Mouse (Mus musculus): ENCODE data around the gene Senp3.

Gene Senp3

DNA sequence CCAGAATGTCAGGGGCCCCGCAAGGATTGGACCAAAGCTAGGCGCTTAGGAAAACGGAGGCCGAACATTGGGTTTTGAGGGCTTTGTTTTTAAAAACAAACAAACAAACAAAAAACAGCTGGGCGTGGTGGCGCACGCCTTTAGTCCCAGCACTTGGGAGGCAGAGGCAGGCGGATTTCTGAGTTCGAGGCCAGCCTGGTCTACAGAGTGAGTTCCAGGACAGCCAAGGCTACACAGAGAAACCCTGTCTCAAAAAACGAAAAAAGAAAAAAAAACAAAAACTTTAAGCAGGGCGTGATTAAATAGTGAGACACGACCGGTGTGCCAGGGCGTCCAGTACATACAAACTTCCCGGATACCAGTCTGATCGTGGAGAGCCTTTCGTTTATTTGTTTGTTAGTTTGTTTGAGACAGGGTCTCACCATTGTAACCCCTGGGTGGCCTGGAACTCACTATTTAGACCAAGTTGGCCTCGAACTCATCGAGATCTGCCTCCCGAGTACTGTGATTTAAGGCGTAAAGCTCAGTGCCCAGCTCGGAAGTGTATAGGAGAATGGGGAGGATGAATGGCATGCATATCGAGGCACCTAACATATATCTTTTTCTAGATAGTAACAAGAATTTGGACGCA, 440 bp upstream of the Senp3 start:
- in situ Hi-C loops (cut with MboI): no loop called here

DNA sequence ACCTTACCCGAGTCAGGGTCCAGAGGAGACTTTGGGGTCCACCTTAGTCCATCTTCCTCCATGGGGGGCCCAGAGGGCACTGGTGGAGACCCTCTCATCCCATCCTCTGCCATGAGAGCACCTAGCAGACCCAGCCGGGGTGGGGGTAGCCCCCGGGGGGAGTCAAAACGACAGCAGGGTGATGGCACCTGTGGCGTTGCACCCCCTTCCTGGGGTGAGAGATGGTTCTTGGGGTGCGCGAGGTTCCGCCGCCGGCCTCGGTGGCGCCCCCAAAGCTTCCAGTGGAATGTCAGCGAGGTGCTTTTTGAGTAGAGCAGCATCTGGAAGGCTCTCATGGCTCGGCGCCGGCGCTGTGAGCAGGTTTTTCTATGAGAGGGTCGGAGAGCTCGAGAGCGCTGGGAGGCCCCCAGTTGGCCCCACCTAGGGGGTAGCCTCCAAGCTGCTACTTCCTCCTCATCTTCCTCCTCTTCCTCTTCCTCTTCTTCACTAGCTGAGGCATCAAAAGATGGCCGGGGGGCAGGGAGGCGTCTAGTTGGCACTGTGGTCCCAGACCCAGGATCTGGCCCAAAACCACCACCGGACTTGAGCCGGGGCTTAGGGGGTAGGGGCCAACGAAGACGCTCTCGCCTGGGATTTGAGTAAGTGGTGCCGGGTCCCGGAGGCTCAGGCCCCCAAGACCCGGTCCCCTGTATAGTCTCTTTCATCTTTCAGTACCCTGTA, 1.6 kb downstream of the Senp3 start:
- in situ Hi-C loops (cut with MboI): no loop called here

DNA sequence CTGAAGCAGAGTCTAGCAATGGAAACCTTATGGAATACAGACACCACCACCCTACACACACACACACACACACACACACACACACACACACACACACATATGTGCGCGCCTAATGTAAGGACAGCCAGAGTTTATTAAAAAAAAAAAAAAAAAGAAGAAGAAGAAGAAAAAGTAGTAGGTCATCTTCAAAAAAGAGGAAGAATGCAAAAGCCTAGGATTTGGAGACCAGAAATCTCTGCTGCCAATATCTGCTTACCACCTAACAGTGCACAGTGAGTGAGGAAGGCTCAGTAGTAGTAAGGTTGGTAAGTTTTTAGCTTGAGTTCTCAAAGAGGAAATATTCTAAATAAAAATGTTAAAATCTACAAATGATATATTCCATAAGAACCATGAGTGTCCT, 2.7 kb downstream of the Senp3 start:
- in situ Hi-C loops (cut with MboI): no loop called here

DNA sequence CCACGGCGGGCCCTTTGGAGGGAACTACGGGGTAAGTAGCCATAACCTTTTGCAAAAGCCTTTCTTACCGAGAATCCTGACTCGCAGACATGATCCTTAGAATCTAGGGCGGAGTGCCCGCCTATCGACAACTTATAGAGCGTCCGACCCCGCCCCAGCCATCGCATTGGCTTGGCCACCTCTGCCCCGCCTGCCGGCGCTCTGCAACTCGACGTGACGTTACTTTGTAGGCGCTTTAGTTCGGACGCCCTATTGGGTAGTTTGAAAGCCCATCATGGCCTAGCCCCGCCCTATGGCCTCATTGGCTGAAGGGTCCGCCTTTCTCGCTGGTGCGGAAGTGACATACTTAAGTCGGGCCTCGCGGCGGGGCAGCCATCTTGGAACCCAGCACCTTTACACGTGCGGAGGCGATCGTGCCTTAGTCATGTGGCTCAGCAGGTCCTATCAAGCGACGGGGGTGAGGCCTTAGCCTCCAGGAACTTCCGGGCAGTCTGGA, 9.6 kb downstream of the Senp3 start, which contains the start of gene Eif4a1:
TSS of gene Eif4a1 (minus strand) at position 213 of the 496 bp plus-strand sequence.
- in situ Hi-C loops (cut with MboI): no loop called here

DNA sequence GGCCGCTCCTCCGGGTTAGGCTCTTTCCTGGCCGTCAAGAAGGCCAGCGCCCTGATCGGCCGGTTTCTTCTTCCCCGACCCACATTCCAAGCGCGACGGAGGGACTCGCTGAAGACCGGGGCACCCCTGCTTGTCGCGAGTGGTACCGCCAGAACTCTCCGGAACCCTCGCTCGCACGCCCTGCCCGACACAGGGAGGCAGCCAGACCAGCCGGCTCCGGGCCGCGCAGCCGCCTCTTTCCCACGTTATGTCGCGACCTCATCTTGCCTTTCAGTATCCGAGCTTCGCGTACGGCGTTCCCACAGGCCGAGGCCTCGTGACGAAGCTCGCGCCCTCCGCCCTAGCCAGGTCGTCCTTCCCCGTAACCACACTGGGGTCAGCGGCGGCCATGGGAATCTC, 10.2 kb downstream of the Senp3 start:
- in situ Hi-C loops (cut with MboI): no loop called here

DNA sequence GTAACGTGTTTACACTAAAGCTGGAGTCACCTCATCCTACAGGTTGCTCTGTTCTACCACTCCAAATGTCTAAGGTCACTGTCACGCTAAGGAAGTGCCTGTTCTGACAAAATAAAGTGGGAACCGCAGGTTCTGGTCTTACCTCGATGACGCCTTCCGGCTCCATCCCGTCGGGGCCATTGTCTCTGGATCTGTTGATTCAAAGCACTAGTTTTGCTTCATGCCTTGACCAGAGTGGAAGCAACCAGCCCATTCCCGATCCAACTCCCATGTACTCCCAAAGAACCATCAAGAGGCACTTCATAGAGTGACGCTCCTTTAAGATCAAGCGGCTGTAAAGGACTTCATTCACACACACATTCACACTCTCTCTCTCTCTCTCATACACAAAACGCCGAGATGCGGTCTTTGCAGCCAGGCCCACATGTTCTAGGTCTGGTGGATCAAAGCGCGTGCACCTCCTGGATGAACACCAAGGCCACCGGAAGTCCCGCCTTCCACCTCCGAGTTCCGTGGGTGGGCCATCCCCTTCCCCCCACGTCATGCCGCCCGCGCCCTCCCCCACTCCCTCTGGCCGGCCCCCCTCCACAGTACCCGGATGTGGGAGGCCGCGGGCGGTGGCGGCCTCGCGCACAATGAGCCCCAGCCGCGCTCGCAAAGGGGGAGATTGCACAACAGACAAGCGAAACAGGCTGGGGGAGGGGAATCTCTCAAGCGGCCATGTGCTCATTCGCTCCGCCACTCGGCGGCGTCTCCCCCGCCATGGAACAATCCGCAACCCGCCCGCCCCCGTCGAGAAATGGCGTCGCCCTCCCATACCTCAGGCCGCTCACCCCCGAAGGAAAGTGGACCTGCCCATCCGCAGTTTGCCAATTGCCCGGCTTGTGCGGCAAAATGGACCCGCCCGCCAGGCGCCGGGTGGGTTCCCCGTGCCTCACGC, 10.8 kb downstream of the Senp3 start:
- in situ Hi-C loops (cut with MboI): no loop called here

DNA sequence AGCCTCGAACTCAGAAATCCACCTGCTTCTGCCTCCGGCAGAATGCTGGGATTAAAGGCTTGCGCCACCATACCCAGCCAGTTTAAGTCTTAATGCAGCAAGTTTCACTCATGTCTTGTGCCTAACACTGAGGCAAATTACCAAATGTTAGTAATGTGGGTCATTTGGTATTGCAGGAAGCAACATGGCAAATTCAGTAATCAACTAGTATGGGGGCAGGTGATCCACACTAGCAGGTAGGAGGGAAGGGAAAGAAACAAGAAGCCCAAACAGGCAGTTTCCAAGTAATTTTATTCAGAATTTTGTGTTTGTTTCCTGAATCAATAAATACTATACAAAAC, 15.2 kb downstream of the Senp3 start:
- in situ Hi-C loops (cut with MboI): no loop called here

DNA sequence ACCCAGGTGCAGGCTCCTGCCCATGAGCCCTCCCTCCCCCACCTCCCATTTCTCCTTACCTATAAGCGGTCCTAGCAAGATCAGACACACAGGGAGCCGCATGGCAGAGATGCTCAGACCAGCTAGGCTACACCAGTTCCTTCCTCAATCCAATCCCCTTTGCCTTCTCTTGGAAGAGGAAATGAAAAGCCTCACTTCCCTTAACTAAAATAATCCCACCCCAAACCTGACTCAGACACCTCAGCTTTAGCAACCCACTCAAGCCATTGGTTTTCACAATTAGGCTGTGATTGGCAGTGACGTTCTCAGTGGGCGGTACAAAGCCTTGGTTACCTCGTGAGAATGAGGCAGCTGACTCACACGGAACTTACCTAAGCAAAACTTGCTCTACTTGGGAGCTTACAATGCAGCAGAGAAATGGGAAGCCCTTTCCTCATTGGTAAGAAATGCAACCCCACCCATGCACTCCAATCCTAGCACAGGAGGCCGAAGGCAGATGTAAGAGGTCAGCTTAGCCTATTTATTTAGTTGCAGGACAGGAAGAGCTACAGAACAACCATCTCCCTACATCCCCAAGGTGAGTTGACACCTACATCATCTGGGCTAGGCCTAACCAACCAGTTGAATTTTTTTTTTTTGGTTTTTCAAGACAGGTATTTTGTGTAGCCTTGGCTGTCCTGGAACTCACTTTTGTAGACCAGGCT, 15.8 kb downstream of the Senp3 start, which contains the start of gene Cd68:
TSS of gene Cd68 (minus strand) at position 193 of the 704 bp plus-strand sequence.
- in situ Hi-C loops (cut with MboI): no loop called here

DNA sequence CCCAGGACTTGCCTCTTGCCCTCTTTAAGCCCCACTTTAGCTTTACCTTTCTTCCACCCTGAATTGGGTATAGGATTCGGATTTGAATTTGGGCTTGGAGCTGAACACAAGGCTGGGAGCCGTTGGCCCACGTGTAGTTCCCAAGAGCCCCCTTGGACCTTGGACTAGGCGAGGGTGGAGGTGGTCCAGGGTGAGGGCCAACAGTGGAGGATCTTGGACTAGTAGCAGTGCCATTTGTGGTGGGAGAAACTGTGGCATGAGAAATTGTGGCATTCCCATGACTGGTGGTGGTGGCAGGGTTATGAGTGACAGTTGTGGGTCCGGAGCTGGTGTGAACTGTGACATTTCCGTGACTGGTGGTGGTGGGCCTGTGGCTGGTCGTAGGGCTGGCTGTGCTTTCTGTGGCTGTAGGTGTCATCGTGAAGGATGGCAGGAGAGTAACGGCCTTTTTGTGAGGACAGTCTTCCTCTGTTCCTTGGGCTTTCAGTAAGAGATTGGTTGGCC, 16.4 kb downstream of the Senp3 start:
- in situ Hi-C loops (cut with MboI): no loop called here

DNA sequence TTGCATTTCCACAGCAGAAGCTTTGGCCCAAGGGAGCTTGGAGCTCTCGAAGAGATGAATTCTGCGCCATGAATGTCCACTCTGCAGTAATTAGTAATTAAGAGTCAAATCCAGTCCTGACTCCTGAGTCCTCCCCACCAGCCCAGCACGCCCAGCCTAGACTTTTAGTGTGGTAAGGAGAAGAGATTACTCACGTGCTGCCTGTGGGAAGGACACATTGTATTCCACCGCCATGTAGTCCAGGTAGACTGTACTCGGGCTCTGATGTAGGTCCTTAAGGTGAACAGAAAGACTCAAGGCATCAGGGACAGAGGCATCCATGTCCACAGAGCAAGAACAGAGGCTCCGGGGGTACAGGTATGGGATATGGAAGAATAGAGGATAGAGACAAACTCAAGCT, 17.0 kb downstream of the Senp3 start:
- in situ Hi-C loops (cut with MboI): no loop called here

DNA sequence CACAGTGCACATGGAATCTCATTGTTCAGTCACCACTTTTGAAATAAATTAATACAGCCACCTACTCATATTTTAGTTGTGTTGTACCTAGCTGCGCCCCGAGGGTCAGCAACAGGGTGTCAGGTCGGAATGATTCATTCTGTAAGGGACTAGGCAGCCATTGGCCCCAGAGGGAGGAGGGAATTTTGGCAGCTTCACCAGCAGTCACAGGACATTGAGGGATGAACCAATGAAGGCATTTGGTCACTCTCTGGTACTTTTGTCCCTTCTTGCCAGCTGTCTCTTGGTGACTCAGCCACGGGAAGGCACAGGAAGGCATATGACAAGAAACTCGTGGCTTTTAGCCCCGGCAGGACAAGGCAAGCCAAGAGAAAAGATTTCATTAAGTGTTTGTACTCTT, 18.1 kb downstream of the Senp3 start:
- in situ Hi-C loops (cut with MboI): no loop called here

DNA sequence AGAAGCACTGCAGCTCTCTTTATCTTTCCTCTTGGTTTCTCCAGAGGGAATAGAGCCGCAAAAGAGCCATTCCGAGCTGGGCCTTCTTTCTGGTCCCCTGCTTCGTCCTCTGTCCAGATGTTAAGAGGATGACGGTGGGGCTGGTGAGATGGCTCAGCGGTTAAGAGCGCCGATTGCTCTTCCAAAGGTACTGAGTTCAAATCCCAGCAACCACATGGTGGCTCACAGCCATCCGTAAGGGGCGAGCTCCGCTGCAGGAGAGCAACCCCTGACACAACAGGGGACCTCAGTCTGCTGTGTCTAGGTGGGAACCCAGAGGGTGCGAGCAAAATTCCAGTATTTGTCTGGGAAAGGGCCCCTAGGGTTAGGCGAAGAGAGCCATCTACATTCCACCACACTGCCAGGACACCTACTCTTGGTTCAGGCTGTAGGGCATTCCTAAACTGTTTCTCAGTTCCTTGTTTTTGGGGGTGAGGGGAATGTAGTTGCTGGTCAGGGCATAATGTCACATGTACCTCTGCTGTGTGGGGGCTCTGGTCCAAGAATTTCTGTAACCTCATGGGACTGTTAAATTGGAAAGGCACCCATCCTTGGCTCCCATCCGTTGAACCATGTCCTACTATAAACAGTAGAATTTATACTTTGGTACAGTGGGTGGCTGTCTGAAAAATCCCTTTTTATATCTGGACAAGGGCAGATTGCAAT, 18.8 kb downstream of the Senp3 start:
- in situ Hi-C loops (cut with MboI): no loop called here

DNA sequence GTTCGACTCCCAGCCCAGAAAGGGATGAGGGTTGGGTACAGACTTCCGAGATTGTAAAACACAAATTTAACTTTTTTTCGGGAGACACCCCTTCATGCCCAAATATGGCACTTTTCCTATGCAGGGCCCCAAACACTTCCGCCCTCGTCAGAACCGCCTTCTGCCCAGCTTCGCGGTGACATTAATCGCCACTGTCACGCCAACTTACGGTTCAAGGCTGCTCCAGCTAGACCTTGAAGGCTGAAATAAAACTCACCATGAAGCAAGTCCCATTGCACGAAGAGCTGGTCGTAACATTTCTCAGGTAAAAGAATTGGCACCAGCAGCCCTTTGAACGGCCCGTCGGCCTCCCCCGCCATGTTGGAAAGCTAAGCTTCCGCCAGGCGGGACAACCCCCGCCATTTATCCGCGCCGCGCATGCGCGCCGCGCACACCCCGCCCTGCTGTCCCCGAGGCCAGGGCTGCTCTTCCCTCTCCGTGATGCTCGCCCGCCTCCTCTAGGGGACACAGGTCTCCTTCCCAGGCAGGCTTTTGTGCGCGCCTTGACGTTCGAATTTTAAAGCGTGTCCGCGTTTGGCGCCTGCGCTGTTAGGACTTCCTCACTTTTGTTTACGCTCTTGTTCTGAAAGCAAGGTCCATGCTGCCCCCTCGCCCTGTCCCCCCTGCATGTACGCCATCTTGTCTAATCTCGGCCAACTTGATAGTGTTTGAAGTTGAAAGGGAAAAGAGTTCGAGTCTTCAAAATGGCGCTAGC, 19.5 kb downstream of the Senp3 start, which contains the start of gene Mpdu1:
TSS of gene Mpdu1 (minus strand) at position 430 of the 754 bp plus-strand sequence.
- in situ Hi-C loops (cut with MboI): no loop called here

DNA sequence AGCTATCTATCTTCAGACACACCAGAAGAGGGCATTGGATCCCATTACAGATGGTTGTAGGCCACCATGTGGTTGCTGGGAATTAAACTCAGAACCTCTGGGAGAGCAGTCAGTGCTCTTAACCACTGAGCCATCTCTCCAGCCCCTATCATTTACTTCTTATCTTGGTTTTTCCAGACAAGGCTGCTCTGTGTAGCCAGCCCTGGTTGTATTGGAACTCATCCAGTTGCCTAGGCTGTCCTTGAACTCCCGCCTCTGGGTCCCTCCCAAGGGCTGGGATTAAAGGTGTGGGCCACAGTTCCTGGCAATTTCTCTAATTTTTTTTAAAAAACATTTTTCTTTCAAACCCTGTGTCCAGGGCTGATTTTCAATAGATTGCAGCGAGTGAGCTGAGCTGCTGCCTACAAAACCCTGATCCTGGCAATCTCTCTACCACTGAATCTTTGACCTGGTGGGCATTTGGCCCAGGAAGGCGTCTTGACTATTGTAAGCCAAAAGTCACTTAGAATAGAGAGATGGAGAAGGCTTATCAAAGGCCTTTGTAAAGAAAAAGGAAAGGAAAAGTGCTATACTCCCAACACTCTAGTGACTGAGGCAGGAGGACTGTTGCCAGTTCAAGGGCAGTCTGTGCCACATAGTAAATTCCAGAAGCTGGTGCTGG, 20.5 kb downstream of the Senp3 start:
- in situ Hi-C loops (cut with MboI): no loop called here

DNA sequence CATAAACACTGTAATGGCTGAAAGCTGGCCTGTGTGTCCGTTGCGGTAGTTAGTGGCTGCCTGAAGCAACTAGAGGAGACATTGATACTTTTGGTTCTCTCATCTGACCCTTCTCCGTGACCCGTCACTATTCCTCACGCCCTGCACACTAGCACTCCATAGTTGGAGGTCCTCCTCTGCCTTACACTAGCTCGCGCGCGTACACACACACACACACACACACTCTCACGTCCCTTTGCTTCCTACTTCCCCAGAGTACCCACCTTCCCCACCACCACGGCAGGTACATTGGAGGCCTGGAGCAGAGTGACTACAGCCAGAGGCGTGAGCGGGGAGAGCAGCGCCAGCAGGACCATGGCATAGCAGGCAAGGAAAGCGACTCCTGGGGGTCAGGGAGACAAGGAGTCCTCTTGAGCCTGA, 24.4 kb downstream of the Senp3 start:
- in situ Hi-C loops (cut with MboI): no loop called here

DNA sequence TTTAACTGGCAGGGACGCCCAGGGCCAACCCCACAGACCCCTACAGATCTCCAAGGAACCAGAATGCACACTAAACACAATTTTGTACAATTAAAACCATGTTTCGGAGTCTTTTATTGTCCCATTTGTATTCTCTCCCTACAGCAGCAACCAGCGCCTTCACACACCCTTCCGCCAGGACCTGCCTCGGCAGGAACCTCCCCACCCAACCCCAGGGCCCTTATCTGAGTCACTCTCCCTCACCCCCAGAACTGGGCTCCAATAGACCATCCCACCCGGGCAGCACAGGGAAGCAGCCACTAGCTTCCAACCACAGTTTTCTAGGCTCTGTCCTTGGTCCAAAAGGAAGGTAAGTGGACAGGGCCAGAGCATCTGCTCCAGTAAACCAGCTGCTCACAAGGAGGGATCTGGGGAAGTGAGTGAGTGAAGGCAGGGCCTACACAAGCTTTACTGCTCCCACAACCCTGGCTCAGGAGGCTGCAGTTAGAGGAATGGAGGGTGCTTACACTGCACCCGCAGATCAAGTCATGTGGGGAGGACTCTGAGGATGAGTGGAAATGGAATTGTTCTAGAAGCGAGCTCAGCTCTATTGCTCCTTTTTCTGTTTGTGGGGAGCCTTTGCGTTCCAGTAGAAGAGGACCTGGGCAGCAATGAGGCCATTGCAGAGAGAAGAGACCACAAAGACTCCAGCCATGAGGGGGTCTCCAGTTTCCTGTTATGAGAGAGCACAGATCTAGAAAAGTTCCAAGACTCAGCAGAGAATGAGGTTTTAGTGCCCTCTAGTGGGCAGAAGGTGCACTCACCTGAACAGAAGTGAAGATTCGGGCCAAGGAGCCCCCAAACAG, 25.0 kb downstream of the Senp3 start:
- in situ Hi-C loops (cut with MboI): no loop called here

DNA sequence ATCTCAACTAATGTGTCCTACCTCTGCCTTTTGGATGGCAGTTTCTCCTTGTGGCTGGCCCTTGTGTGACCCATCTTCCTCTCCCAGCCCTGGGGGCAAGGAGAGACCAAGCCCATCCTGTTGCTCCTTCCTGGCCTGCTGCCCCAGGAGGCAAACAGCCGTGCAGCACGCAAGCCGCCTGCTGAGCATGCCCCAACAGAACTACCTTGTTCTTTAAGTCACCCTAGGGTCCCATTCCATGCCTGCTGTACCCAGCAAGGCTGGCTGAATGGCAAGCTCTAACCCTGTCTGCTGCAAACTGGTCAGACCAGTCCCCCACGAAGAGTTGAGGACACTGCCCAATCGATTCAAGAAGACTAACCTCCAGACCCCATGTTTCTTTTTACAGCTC, 25.8 kb downstream of the Senp3 start:
- in situ Hi-C loops (cut with MboI): no loop called here

DNA sequence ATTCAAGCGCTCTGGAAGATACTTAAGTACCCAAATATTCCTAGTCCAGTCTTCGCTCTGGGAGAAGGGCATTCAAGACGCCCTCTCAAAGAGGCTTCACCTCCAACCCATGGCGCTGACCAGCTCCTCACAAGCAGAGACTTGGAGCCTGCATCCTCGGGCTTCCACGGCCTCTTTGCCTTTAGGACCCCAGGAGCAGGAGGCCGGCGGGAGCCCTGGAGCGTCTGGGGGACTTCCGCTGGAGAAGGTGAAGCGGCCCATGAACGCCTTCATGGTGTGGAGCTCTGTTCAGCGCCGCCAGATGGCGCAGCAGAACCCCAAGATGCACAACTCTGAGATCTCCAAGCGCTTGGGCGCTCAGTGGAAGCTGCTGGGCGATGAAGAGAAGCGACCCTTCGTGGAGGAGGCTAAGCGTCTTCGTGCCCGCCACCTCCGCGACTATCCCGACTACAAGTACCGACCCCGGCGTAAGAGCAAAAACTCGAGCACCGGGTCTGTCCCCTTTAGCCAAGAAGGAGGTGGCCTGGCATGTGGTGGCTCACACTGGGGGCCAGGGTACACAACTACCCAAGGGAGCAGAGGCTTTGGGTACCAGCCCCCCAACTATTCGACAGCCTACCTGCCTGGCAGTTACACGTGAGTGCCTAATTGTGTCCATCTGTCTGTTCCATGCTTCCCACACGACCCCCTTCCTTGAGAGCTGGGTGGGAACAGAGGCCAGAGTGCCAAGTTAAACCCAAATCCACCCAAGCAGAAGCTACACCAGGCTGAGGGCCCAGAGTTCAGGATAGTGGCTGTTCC, 26.4 kb downstream of the Senp3 start, which contains the start of gene Sox15:
TSS of gene Sox15 (plus strand) at position 51 of the 801 bp plus-strand sequence.
- in situ Hi-C loops (cut with MboI): no loop called here
